Mouse (Mus musculus): Measurements from ENCODE around the gene Raver1.

The Raver1 gene

DNA sequence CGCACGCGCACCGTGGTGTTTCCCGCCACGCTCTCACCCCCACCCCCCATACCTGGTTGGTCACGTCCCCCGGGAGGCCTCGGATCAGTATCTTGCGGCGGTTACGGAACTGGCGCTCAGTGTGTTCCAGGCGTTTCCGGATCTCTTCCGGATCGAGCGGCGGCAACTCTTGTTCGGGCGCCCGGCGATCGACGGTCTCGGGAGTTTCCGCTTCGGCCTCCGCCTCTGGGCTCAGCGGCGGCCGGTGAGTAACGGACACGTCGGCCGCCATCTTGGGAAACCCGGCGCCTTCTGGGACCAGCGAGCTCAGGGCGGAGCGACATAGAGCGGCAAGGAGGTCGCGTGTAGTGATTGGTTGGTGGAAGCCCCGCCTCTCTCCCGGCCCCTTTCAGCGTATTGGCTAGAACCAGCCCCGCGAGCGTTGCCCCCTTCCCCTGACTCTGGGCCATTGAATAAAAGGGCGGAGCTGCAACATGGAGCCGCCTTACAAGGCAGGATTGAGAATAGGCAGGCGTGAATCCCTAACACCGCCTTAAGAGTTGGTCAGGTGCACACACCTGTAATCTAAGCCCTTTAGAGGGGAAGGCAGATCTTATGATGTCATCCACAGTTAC is at the start of gene Raver1, which contains the start of gene Gm38431:
Gene Raver1, minus strand, starts transcription at position 302 of the 614 bp plus-strand sequence.
Gene Gm38431, minus strand, starts transcription at position 291 of the 614 bp plus-strand sequence.
- DNase-seq (ENCODE audit: low spot score), result peak; percentile 90

- no peak for DNase-seq (ENCODE audit: low spot score)
Observed at GRCm38 (mm10) chr9:21138386-21138785, 46.6 kb upstream of the Raver1 start.

- DNase-seq (ENCODE audit: low spot score), result peak; percentile 39
Observed at GRCm38 (mm10) chr9:21137229-21137628, 45.4 kb upstream of the Raver1 start.

GRCm38 (mm10) chr9:21136401-21136800 is 44.6 kb upstream of the Raver1 start:
- no peak for DNase-seq (ENCODE audit: low spot score)

- no peak for DNase-seq (ENCODE audit: low spot score)
Observed at GRCm38 (mm10) chr9:21135941-21136381, 44.2 kb upstream of the Raver1 start.

- DNase-seq (ENCODE audit: low spot score), result no peak
Observed at GRCm38 (mm10) chr9:21135329-21135890, 43.6 kb upstream of the Raver1 start.

DNA sequence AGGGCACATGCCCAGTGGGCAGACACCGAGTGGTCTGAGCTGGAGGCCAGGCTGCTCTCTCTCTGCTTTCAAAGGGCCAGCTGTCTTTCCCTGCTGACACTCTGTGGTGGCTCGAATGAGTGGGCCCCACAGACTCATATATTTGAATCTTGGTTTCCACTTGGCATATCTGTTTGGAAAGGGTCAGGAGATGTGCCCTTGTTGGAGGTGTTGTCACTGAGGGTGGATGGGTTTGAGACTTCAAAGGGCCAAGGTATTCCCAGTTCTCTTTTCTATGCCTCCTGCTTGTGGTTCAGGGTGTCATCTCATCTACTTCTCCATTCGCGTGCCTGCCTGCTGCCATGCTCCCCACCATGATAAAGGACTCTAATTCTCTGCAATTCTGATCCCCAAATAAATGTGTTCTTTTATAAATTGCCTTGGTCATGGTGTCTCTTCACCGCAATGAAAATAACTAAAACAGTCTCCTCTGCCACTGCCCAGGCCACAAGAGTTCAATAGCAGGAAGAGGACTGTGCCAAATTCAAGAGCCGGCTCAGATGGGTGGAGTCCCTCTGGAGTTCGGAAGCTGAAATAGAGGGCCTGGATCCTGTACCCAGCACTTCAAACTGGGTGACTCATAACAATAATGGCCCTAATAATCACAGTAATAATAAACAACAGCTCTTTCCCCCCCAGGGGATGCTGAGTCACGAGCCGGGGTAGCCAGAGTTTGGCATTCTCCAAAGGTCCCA is 43.0 kb upstream of the Raver1 start:
- no peak for DNase-seq (ENCODE audit: low spot score)

GRCm38 (mm10) chr9:21133064-21133707 is 41.4 kb upstream of the Raver1 start:
- no peak for DNase-seq (ENCODE audit: low spot score)

DNA sequence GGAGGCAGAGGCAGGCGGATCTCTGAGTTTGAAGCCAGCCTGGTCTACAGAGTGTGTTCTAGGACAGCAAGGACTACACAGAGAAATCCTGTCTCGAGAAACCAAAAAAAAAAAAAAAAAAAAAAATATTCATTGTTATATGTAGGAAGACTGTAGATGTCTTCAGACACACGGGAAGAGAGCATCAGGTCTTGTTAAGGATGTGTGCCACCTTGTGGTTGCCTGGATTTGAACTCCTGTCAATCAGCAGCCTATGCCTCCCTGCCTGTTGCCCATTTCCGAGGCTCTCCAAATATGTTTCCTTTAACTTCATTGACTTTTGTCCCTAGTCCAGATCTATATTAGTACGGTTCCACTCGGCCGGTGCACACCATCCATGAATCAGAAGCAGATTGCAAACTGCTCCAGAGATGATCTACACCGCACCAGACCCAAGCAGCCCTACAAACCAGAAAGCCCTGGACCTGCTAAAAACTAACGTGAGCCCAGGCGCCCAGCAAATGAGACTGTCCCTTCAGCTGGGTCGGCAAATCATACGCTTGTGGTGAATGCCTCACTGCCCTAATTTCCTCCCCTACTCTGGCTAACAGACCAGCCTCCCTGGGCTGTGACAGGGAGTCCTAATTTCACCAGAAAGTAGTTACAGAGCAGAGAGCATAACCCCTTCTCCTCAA is 40.4 kb upstream of the Raver1 start:
- no peak for DNase-seq (ENCODE audit: low spot score)

DNA sequence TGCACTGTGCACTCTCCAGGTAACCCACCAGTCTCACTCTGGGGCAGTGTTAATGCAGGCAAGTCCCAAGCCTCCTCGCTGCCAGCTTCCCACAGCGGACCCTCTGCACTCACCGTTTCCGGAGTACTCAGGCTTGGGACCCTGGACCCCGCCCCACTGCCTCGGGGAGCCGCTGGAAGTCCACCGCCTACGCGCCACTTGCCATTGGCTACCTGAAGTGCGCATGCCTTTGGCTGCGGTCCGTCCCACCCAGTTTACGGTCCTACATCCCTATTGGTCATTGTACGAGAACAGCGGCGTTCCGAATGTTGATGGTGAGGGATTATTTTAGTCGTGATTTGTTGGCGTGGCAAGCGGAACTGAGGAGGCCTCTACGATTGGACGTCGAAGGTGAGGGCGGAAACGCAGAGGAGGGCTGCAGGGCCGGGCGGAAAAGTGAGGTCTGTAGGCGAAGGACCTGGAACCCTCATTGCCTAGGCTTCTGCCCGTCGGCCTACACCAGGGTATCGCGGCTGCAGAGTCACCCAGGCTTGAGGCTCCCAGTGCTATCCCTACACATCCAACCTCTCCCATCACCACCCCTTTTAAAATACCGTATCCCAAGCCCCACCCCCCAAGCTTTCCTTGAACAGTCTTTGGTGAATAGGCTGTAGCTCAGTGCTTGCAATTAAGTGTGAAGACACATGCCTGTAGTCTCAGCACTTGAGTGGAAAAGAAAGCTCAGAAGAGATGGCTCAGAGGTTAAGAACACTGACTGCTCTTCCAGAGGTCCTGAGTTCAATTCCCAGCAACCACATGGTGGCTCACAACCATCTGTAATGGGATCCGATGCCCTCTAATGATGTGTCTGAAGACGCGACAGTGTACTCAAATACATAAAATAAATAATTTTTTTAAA is 39.5 kb upstream of the Raver1 start, which contains the start of gene Tyk2:
Gene Tyk2, minus strand, starts transcription at position 185 of the 898 bp plus-strand sequence.
- peak; percentile 82 for DNase-seq (ENCODE audit: low spot score)

GRCm38 (mm10) chr9:21126259-21126627 is 34.4 kb upstream of the Raver1 start:
- no peak for DNase-seq (ENCODE audit: low spot score)

DNA sequence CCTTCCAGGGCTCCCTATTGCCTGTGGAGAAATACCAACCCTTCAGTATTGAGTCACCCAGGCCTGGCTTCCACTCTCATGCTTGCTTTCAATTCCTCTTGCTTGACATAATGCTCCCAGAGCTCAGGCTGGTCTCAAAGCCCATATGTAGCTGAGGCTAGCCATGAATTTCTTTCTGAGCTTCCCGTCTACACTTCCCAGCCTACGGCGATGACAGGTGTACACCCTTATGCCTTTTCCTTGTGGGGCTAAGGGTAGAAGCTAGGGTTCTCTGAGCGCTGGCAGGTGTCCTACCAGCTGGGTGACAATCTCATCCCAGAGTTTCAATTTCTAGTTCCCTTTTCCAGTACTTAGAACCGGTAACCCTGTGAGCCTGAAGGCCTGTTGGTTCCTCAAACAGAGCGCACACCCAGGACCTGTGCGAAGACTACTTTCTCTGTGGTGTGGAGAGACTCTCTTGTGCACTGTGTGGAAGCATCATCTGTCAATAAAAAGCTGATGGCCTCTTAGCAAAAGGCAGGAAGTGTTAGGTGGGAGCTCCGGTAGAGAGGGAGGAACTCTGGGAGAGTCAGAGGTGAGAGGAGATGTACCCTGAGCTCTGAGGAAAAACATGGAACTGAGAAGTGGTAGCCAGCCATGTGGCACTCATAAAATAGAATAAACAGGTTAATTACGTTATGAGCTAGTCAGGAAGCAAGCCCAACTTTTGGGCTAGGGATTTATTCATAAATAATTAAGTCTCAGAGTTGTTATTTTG is 33.9 kb upstream of the Raver1 start:
- DNase-seq (ENCODE audit: low spot score), result no peak

DNA sequence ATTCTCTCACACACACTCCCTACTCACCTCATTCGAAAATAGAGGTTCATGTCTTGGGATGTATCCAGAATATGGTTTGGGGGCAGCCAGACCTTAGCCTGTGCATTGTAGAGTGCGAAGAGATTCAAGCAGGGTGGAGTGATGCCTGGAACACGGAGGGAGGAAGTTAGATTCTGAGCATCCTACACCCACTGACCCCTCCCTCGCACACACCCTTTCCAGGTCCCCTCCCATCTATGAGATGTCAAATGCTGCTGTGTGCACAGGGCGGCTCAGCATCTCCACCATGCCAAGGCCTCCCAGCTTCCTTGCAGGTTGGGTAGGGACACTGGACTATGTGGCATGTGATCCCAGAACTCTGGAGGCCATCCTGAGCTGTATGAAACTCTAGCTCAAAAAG is 33.0 kb upstream of the Raver1 start:
- DNase-seq (ENCODE audit: low spot score), result no peak

DNA sequence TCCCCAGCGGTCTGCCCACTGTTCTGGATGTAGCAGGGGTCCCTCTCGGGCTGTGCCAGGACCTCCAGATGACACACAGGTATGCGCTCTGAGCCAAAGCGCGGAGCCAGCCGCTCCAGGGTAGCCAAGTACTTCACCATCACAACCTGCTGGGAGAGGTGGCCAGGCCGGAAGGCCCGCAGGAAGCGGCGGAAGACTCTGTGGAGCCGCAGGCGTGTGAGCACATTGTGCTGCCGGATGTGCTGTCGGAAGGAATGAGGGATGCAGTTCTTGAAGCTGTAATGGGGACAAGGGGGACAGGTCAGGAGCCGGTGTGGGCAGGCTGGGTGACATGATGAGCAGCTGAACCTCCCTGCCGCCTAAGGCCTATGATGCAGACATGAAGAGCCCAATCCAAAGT is 29.7 kb upstream of the Raver1 start:
- no peak for DNase-seq (ENCODE audit: low spot score)

DNA sequence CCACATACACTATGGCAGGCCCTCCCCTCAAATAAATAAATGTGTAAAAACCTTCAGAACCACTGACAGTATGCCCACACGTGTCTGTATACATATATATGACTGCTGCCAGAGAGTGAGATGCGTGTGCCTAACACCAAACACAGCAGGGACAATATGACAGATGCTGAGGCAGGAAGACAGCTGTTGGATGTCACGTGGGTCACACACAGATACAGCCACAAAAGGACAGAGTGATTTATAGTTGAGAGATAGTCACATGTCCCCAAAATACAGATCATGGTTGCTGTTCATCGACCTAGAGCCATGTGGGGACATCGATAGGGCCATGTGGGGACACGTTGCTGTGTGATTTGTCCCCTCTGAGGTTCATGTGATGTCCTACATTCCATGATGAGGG is 25.3 kb upstream of the Raver1 start:
- DNase-seq (ENCODE audit: low spot score), result no peak

DNA sequence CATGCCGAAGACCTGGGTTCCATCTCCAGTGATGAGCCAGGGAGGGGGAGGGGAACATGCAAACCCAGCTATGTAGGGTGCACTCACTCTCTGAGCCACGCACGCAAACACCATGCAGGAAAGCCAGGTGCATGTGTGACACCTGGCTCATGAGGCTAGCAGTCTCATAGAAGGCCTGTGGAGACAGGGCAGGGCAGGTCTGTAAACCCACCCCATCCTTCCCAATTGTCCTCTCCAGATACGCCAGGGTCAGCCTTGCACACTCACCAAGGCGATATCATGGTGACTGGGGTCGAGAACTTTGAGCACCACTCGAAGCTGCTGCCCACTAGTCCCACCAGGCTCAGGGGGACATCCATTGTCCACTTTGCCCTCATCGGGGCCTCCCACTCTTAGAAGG is 23.3 kb upstream of the Raver1 start:
- no peak for DNase-seq (ENCODE audit: low spot score)

- no peak for DNase-seq (ENCODE audit: low spot score)
Observed at GRCm38 (mm10) chr9:21114190-21114589, 22.4 kb upstream of the Raver1 start.

DNA sequence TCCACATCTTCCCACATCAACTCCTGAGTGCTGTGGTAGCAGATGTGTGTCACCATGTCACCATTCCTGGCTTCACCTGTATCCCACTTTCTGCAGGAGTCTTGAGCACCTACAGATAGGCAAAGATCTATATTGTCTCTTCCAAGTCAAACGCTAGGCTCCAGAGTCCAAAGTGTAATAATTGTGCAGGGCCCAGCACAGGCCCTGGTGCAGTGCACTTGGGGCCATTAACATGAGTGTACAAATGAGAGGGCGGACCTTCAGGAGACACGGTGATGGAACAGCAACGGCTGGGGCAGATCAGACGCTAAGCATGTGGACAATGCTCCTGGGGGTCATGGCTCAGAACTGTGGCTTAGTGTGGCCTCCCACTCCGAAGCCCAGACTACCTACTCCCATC is 21.9 kb upstream of the Raver1 start:
- no peak for DNase-seq (ENCODE audit: low spot score)

- no peak for DNase-seq (ENCODE audit: low spot score)
Observed at GRCm38 (mm10) chr9:21107607-21108237, 15.9 kb upstream of the Raver1 start.
